Mouse (Mus musculus) embryonic facial prominence, embryonic 10.5 days (tissue): ENCODE results near the gene Spats2l. TPM values are rescaled to one million over a fixed set of nuclear protein-coding genes. Genes with fewer than 3 reads are reported as not detected.

ENCODE experiments used
- DNase-seq: peaks from one replicate; pipeline ENCODE4 v3.0.0-alpha.2; 2017; ENCODE audit warnings: low spot score
- H3K27ac ChIP-seq: fragments of 300-500 bp; sonication (generic); replicated peaks from 2 replicates; pipeline ENCODE4 v1.5.1; 2016; ENCODE audit warnings: mild to moderate bottlenecking
- H3K27me3 ChIP-seq: fragments of 300-500 bp; sonication (generic); replicated peaks from 2 replicates; pipeline ENCODE4 v1.6.1; 2016; ENCODE audit warnings: low read depth, mild to moderate bottlenecking; ENCODE audit not compliant: poor library complexity, severe bottlenecking
- H3K36me3 ChIP-seq: fragments of 300-500 bp; sonication (generic); replicated peaks from 2 replicates; pipeline ENCODE4 v1.6.1; 2016; ENCODE audit warnings: mild to moderate bottlenecking, moderate library complexity
- H3K4me1 ChIP-seq: fragments of 300-500 bp; sonication (generic); 2 replicates; pipeline ENCODE4 v1.6.1; 2016
- H3K4me3 ChIP-seq: fragments of 300-500 bp; sonication (generic); 2 replicates; pipeline ENCODE4 v1.5.1; 2016; ENCODE audit warnings: mild to moderate bottlenecking, moderate library complexity
- H3K9me3 ChIP-seq: fragments of 300-500 bp; sonication (generic); 2 replicates; pipeline ENCODE4 v1.6.1; 2016; ENCODE audit warnings: mild to moderate bottlenecking
- WGBS: fragments of 180-500 bp; shearing (Covaris S2); methylation state at CpG from one replicate; pipeline ENCODE4 v1.1.7; 2016; 5-methylcytosine and 5-hydroxymethylcytosine counted together
- polyA plus RNA-seq: library from polyadenylated mRNA; unstranded; fragments of >200 nt; fragmentation: Nextera tagmentation; extraction: Ambion mirVana; gene quantifications from 2 replicates; pipeline ENCODE4 v1.2.1, GENCODE M21; 2016

The Spats2l gene
- polyA plus RNA-seq, 1 experiment from 2014 or later: 23.5 TPM

DNA sequence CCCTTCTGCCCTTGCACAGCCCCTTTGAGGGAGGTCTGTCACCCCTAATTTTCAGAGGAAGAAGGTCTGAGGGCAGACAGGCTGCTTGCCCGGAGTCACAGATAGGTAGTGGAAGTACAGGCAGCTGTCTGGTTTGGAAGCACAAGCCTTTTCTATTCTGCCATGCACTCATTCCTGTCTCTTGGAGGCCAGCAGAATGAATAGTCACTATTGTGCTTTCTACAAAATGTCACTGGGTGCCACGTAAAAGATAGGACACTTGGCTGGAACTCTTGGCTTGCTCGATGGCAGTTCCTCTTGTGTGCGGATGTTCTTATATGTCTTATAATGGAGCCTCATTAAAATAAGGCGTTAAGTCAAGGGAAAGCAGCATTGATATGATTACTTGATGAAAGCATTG lies 15.9 kb downstream of the Spats2l start:
- no peaks in the 10 kb centered on the region for H3K27me3 ChIP-seq
- H3K27ac ChIP-seq: no peak overlapping the region
- H3K9me3 ChIP-seq: no peaks in the 10 kb centered on the region
- H3K4me1 ChIP-seq: no peaks in the 10 kb centered on the region
- no peak for DNase-seq
- H3K36me3 ChIP-seq: no peaks in the 10 kb centered on the region
- WGBS: 70% methylated on average over 5 of the region's 5 CpGs
- H3K4me3 ChIP-seq: no peak overlapping the region

DNA sequence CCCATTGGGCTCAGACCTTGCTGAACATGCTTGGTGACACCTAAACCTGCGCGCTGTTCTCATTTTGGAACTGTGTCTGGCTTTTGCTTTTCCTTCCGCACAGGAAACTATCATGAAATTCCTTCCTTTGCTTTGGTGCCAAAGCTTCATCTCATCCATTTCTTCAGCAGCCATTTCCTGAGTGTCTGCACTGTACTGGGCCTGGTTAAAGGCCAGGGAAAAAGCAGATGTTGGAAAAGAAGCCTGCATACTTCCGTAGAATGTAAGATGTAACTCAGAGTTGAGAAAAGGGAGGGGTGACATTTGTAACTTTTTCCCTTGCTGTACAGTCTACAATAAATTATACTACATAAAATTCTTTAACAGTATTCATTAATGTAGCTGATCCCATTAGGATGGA lies 18.2 kb downstream of the Spats2l start:
- WGBS: 96% methylated on average over 4 of the region's 4 CpGs
- Histone ChIP-seq H3K27ac (no peak overlapping the region), H3K4me3 (no peak overlapping the region), H3K27me3 (no peaks in the 10 kb centered on the region), H3K4me1 (no peaks in the 10 kb centered on the region), H3K36me3 (no peaks in the 10 kb centered on the region), H3K9me3 (no peaks in the 10 kb centered on the region)
- DNase-seq: no peak

DNA sequence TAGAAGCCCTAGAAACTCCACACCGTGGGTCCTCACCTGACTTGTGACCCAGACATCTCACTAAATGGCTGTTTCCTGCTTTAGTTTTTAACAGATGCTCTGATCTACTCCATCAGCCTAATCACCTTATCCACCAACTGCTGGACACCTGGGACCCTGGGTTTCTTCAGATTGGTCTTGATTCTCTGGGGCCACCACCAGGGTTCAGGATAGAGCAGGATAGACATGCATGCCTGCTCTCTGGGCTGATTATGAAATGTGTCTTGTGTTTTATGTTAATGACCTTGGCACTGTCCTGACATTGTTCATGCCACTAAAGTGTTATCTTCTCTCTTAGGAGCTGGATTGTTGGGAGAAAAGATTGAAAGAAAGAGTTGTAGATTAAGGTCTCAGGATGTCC lies 21.9 kb downstream of the Spats2l start:
- DNase-seq: no peak
- no peaks in the 10 kb centered on the region for H3K9me3 ChIP-seq
- H3K27ac ChIP-seq: no peak overlapping the region
- H3K27me3 ChIP-seq: no peaks in the 10 kb centered on the region
- 70% methylated on average over 1 of the region's 1 CpGs for WGBS
- no peaks in the 10 kb centered on the region for H3K36me3 ChIP-seq
- H3K4me1 ChIP-seq: no peaks in the 10 kb centered on the region
- no peak overlapping the region for H3K4me3 ChIP-seq

DNA sequence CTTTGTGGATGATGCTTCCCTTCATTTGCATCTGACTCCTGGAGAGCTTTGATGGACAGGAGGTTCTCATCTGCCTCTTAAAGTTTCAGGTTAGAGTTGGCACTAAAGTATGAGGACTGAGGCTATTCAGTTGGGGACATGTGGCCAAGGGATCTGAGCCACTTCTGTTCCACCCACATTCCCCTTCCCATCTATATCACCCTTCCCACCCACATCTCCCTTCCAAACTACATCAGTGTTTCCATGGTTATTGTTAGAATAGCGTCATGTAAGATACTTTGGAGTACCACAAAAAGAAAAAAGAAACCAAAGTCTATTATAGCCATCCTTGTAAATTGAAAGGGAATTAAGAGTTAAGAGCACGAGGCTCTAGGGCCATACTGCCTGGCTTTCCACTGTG lies 25.4 kb downstream of the Spats2l start:
- no peak for DNase-seq
- Histone ChIP-seq H3K36me3 (no peaks in the 10 kb centered on the region), H3K4me3 (no peak overlapping the region), H3K27ac (no peak overlapping the region), H3K4me1 (peaks cover 6% of the 10 kb centered on the region), H3K9me3 (no peaks in the 10 kb centered on the region), H3K27me3 (no peaks in the 10 kb centered on the region)
- 92% methylated on average over 2 of the region's 2 CpGs for WGBS

DNA sequence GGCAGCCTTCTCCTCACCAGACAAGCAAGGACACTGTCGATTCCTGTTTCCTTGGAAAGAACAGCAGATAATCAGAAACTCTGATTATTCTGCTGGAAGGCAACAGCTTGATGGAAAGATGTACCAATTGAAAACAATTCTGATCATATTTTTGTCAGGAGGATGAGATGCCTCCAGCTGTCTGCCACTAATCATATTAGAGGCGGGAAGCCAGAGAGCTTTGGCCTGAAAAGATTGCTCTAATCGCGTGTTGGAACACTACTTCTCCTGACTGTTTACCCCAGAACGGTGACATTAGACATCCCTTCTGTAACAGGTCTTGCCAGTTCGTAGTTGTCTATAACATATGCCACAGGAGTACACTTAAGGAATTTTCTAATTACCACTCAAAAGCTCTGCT lies 26.9 kb downstream of the Spats2l start:
- no peak for DNase-seq
- no peaks in the 10 kb centered on the region for H3K27me3 ChIP-seq
- H3K36me3 ChIP-seq: no peaks in the 10 kb centered on the region
- no peak overlapping the region for H3K4me3 ChIP-seq
- H3K4me1 ChIP-seq: peaks cover 6% of the 10 kb centered on the region
- no peak overlapping the region for H3K27ac ChIP-seq
- no peaks in the 10 kb centered on the region for H3K9me3 ChIP-seq
- 89% methylated on average over 6 of the region's 6 CpGs for WGBS

DNA sequence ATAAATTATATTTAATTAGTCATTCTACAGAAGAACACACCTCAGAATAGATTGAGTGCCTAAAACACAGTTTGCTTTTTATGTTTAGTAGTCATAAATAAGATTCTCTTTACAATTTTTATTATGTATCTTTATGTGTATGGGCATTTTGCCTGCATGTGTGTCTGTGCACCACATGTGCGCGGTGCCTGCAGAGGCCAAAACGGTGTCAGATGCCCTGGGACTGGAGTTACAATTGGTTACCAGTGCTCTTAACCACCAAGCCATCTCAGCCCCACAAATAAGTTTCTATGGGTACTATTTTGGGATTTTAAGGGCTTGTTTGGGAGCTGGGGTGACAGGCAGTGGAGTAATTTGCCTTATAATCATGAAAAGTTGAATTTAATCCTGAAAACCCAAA lies 32.2 kb downstream of the Spats2l start:
- H3K27me3 ChIP-seq: no peaks in the 10 kb centered on the region
- no peak overlapping the region for H3K27ac ChIP-seq
- 85% methylated on average over 3 of the region's 3 CpGs for WGBS
- no peak for DNase-seq
- H3K9me3 ChIP-seq: no peaks in the 10 kb centered on the region
- no peaks in the 10 kb centered on the region for H3K36me3 ChIP-seq
- no peak overlapping the region for H3K4me3 ChIP-seq
- peaks cover 28% of the 10 kb centered on the region for H3K4me1 ChIP-seq

DNA sequence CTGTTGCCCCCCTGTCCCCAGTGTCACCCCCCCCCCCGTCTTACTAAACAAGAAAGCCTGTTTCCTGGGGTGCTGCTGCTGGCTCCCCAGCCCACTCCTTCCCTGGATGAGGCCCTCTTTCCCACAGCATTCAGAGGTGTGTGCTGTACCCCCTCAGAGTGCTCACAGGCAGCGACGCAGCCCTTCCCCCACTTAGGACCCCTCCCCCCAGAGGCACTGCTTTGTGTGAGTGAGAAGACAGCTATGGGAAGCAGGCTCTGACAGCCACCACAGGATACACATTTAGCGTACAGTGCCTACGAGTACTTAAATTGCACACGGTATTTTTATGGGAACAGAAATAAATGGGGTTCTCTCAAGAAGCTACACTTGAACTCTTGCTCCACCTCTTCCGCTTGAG lies 33.9 kb downstream of the Spats2l start:
- H3K27ac ChIP-seq: peak overlapping the region; percentile 75

DNA sequence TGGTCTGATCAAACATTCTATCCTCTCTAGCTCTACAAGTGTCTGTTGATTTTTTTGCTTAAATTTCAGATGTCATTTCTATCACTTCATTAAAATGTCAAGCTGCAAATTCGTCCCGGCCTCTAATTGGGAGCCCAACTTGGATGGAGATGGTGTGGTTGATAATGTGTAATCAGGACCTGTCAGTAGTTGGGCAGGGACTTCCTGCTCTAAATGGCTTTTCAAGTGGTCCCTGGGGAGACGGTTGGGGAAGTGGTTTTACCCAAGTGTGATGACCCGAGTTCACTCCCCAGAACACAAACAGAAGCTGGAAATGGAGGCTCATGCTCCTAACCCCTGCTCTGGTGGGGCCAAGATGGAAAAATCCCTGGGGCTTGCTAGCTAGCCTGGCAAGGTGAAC lies 36.3 kb downstream of the Spats2l start:
- WGBS: 67% methylated on average over 4 of the region's 4 CpGs
- Histone ChIP-seq H3K4me3 (no peak overlapping the region), H3K27me3 (no peaks in the 10 kb centered on the region), H3K27ac (no peak overlapping the region), H3K36me3 (no peaks in the 10 kb centered on the region), H3K9me3 (no peaks in the 10 kb centered on the region), H3K4me1 (peaks cover 22% of the 10 kb centered on the region)
- no peak for DNase-seq

More for the DNA sequence above, 33.9 kb downstream of the Spats2l start:
- WGBS: 59% methylated on average over 7 of the region's 7 CpGs
- H3K27me3 ChIP-seq: no peaks in the 10 kb centered on the region
- H3K4me1 ChIP-seq: peaks cover 27% of the 10 kb centered on the region
- H3K36me3 ChIP-seq: no peaks in the 10 kb centered on the region
- H3K9me3 ChIP-seq: no peaks in the 10 kb centered on the region
- H3K4me3 ChIP-seq: no peak overlapping the region
- DNase-seq: peak; percentile 28

DNA sequence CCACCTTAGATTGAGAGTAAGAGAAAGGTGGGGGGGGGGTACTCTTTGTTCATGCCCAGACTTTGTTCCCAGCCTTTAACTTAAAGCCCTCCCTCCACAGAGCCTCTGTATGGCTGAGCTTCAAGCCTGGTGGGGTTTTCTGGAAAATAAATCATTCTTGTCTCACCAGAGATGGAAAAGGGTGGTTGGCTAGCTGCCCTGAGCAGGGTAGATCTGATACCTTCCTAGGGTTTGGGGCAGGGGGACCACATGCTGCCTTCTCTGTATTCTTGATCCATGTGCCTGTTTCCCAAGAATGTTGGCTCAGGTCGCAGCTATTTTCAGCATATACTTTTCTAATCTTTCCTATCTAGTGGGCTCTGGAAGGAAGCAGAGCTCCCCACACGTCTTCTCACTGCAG lies 43.1 kb downstream of the Spats2l start:
- no peaks in the 10 kb centered on the region for H3K27me3 ChIP-seq
- no peak overlapping the region for H3K4me3 ChIP-seq
- no peaks in the 10 kb centered on the region for H3K9me3 ChIP-seq
- peaks cover 8% of the 10 kb centered on the region for H3K4me1 ChIP-seq
- 73% methylated on average over 2 of the region's 2 CpGs for WGBS
- no peak overlapping the region for H3K27ac ChIP-seq
- no peaks in the 10 kb centered on the region for H3K36me3 ChIP-seq
- DNase-seq: no peak

DNA sequence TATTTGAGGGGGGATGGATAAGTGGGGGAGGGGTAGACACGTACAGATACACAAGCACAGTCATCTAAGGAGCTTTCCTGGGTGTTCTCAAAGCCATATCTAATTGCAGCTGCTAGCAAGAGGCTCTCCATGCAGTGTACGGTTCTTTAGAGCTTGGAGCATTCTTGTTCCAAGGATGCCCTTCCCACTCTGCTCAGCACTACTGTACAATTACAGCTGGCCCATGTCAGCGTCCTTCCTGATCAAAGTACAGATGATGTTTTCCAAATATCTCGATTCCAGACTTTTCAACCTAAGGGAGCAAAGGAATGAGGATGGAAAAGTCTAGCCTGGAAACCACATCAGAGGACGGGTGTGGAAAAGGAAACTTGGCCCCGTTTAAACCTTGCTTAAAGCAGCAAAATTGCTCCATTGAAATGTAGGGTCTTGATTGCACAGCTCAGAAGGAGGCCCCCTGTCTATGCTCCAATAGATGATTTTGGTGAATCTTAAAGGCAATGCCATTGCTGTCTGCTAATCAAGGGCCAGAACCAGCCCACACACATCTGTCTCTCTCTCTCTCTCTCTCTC lies 46.6 kb downstream of the Spats2l start:
- no peaks in the 10 kb centered on the region for H3K9me3 ChIP-seq
- H3K4me3 ChIP-seq: no peak overlapping the region
- no peak overlapping the region for H3K27ac ChIP-seq
- H3K27me3 ChIP-seq: no peaks in the 10 kb centered on the region
- peaks cover 20% of the 10 kb centered on the region for H3K4me1 ChIP-seq
- no peak for DNase-seq
- WGBS: 82% methylated on average over 6 of the region's 6 CpGs
- H3K36me3 ChIP-seq: no peaks in the 10 kb centered on the region

DNA sequence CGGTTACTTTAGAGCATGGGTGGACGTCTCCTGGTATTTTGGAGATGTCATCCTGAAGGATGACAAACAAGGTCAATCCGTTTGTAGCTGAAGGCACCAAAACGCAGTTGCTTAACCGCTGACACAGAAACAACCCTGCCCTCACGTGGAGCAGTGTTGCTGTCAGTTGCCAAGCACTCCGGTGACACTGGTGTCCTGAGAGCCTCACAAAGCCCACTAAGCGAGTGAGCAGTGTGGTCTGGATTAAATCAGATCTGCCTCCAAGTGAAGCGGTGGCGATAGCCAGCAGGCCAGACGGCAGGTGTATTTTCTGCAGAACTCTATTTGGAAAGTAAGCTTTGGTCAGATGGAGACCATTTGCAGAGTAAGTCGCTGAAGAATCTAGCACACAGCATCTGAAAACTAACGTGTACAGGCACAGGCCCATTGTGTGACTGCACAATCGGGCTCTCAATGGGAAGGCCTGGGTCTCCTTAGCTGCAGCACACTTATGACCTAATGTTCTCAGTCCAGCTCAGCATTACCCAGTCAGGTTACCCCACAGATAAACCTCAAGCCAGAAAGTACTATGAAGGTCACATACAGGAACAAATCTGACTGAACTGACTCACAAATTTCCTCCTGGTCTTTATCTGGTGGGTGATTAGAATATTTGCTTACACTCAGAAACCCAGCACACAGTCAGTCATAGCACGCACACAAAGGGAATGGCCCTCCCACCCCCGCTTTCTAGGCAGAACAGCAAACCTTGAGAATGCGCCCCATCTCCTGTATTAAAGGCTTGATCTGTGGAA lies 51.2 kb downstream of the Spats2l start:
- WGBS: 78% methylated on average over 17 of the region's 17 CpGs
- Histone ChIP-seq H3K27ac (no peak overlapping the region), H3K4me3 (no peak overlapping the region), H3K27me3 (no peaks in the 10 kb centered on the region), H3K4me1 (peaks cover 24% of the 10 kb centered on the region), H3K36me3 (no peaks in the 10 kb centered on the region), H3K9me3 (no peaks in the 10 kb centered on the region)
- no peak for DNase-seq

DNA sequence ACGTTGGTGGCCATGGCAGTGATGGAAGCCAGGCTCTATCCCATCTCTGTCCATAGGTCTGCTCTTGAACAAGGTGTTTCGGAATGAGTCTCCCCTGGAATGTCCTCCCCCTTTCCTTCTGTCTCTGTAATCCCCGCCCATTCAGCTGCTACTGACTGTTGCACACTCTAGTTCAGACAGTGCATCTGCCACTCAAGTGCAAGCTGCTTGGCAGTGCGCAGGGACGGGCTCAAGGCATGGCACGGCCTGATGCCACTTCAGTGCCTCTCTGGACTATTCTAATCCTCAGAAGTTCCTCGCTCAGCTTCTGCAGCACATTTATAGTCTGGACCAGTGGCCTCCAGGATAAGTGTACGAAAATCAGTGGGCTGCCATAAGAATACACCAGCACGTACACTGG lies 52.3 kb downstream of the Spats2l start:
- no peak overlapping the region for H3K4me3 ChIP-seq
- H3K9me3 ChIP-seq: no peaks in the 10 kb centered on the region
- DNase-seq: no peak
- WGBS: 85% methylated on average over 9 of the region's 9 CpGs
- H3K27ac ChIP-seq: no peak overlapping the region
- peaks cover 18% of the 10 kb centered on the region for H3K4me1 ChIP-seq
- no peaks in the 10 kb centered on the region for H3K27me3 ChIP-seq
- H3K36me3 ChIP-seq: no peaks in the 10 kb centered on the region

DNA sequence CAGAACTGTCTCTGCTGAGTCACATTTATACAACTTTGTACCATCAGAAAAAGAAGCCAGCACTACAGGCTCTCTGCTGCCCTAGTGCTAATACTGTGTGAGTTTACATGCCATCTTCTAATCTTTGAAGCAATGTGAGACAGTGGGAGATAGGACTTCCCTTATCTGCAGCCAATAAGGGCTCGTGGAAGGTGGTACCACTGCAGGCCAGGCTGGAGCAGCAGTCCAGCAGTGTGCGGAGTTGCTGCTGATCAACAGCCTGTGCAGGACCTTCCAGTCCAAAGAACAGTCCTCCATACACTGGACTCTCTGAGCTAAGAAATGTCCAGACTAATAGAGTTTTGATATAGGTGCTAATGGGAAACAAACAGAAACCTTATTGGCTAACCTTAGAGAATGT lies 59.2 kb downstream of the Spats2l start:
- H3K27me3 ChIP-seq: no peaks in the 10 kb centered on the region
- no peaks in the 10 kb centered on the region for H3K36me3 ChIP-seq
- H3K4me3 ChIP-seq: no peak overlapping the region
- no peaks in the 10 kb centered on the region for H3K9me3 ChIP-seq
- DNase-seq: no peak
- H3K27ac ChIP-seq: no peak overlapping the region
- 91% methylated on average over 2 of the region's 2 CpGs for WGBS
- H3K4me1 ChIP-seq: peaks cover 3% of the 10 kb centered on the region; the same call in 1 of the 2 replicates
